In genomic region chr1:32294702-32295101, GRCm38 (mm10) we compare ENCODE assay signal across 12 mouse cellular contexts.
"Had no signal": no experiment of that assay in that cellular context is flagged by ENCODE, and none has a peak within 500 bp of the region (broad histone marks: within the 10 kb centered on the region; RNA-seq: fewer than 3 reads in every experiment).

No protein-coding gene starts in this region.

- DNase-seq: retina, postnatal 1 day; right cerebral cortex, adult 18-20 months; right cerebral cortex, postnatal 14 days; right cerebral cortex, postnatal 25 days; right cerebral cortex, postnatal 4 days; spleen, adult 18-20 months; thymus, adult 18-20 months; thymus, adult 2 months; thymus, postnatal 14 days; thymus, postnatal 25 days; thymus, postnatal 36 days; thymus, postnatal 4 days had no signal
